Mouse (Mus musculus) forebrain, embryonic 11.5 days (tissue): ENCODE measurements at regions not wholly inside any gene's neighbourhood (a gene's known extent, or its start where the extent isn't known, plus 50 kb on each side); places are given as distances from the start of the nearest gene placed in this dataset.

Experiments used
- ATAC-seq: fragments of 200-750 bp; cut with Nextera tagmentation; replicated peaks from 2 replicates; pipeline ENCODE4 v1.8.0; 2017; ENCODE audit warnings: moderate TSS enrichment; ENCODE audit not compliant: low FRiP score
- DNase-seq: peaks from one replicate; pipeline ENCODE4 v3.0.0-alpha.2; 2017; ENCODE audit warnings: low spot score
- H3K27ac ChIP-seq: fragments of 300-500 bp; sonication (generic); 2 replicates; pipeline ENCODE4 v1.5.1; 2014; ENCODE audit warnings: low read depth, low read length
- H3K27me3 ChIP-seq: fragments of 300-500 bp; sonication (generic); 2 replicates; pipeline ENCODE4 v1.6.1; 2014; ENCODE audit warnings: mild to moderate bottlenecking, low read length, mixed read lengths; ENCODE audit not compliant: control insufficient read depth, insufficient read depth
- H3K36me3 ChIP-seq: fragments of 300-500 bp; sonication (generic); 2 replicates; pipeline ENCODE4 v1.6.1; 2014; ENCODE audit warnings: mild to moderate bottlenecking, low read length, moderate library complexity, mixed read lengths; ENCODE audit not compliant: control insufficient read depth, insufficient read depth
- H3K4me1 ChIP-seq: fragments of 300-500 bp; sonication (generic); replicated peaks from 2 replicates; pipeline ENCODE4 v1.6.1; 2014; ENCODE audit warnings: low read length, mixed read lengths; ENCODE audit not compliant: control insufficient read depth, insufficient read depth
- H3K4me2 ChIP-seq: fragments of 300-500 bp; sonication (generic); 2 replicates; pipeline ENCODE4 v1.6.1; 2014; ENCODE audit warnings: low read depth, mild to moderate bottlenecking, low read length, moderate library complexity, mixed read lengths; ENCODE audit not compliant: severe bottlenecking
- H3K4me3 ChIP-seq: fragments of 300-500 bp; sonication (generic); 2 replicates; pipeline ENCODE4 v1.5.1; 2014; ENCODE audit warnings: low read depth, low read length
- H3K9ac ChIP-seq: fragments of 300-500 bp; sonication (generic); 2 replicates; pipeline ENCODE4 v1.6.1; 2014; ENCODE audit warnings: low read length
- H3K9me3 ChIP-seq: fragments of 300-500 bp; sonication (generic); 2 replicates; pipeline ENCODE4 v1.6.1; 2016; ENCODE audit warnings: low read length, mixed read lengths; ENCODE audit not compliant: control insufficient read depth
- WGBS: fragments of 180-500 bp; shearing (Covaris S2); extraction: QIAGEN DNeasy Blood & Tissue Kit; methylation state at CpG from one replicate; pipeline ENCODE4 v1.1.7; 2014; 5-methylcytosine and 5-hydroxymethylcytosine counted together

DNA sequence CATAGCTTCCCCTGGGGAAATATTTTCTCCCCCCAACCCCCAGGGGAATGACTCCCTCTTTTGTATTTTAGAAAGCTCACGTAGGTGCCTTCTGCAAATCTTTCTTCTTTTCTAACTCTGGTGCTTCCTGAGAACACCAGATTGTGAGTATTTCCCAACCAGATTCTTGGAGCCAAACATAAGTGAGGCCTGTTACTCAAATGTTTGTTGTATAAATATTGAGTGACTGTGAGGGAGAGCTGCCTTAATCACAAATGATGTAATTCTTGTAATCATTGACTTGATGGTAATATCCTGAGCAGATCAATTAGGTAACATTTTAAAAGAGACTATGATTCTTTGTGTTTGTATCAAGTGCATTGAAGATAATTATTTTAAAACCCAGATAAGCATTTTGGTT lies 137.1 kb upstream of the Marcks start:
- Histone ChIP-seq H3K4me1 (no peaks in the 10 kb centered on the region), H3K27me3 (no peaks in the 10 kb centered on the region), H3K27ac (no peak overlapping the region), H3K36me3 (no peaks in the 10 kb centered on the region), H3K9ac (no peak overlapping the region), H3K4me3 (no peak overlapping the region), H3K4me2 (no peak overlapping the region), H3K9me3 (no peaks in the 10 kb centered on the region)
- WGBS = 92% methylated on average over 1 of the region's 1 CpGs
- DNase-seq (no peak), ATAC-seq (no peak)

DNA sequence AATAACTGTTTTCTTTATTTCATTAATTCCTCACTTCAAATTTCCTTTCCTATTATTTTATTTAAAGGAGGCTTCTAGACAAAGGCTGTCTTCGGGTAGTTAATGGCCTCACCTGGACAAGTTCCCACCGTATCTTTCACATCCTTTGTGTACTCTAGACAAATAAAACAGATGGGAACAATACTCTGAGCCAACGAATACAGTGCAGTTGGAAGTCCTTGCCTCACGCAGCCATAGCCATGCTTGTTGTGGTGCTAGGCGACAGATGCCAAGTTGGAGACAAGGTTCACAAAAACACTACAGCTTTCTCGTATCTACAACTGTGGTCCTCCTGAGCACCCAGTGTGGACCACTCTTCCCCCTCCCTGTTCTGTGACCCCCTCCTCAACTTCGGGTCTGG lies 136.6 kb upstream of the Marcks start:
- Histone ChIP-seq H3K4me3 (no peak overlapping the region), H3K9me3 (no peaks in the 10 kb centered on the region), H3K36me3 (no peaks in the 10 kb centered on the region), H3K9ac (no peak overlapping the region), H3K4me1 (no peaks in the 10 kb centered on the region), H3K27me3 (no peaks in the 10 kb centered on the region), H3K27ac (no peak overlapping the region), H3K4me2 (no peak overlapping the region)
- no peak for ATAC-seq
- WGBS = 84% methylated on average over 7 of the region's 7 CpGs
- DNase-seq = no peak

GRCm38 (mm10) chr10:37271967-37272366 lies 133.2 kb upstream of the Marcks start:
- no peak overlapping the region for H3K4me3 ChIP-seq
- H3K9me3 ChIP-seq = no peaks in the 10 kb centered on the region
- H3K9ac ChIP-seq = no peak overlapping the region
- H3K36me3 ChIP-seq = no peaks in the 10 kb centered on the region
- ATAC-seq (no peak), DNase-seq (no peak)
- H3K27ac ChIP-seq = no peak overlapping the region
- H3K4me2 ChIP-seq = no peak overlapping the region
- H3K4me1 ChIP-seq = no peaks in the 10 kb centered on the region
- H3K27me3 ChIP-seq = no peaks in the 10 kb centered on the region
- 68% methylated on average over 1 of the region's 1 CpGs for WGBS

- no peak for ATAC-seq
- WGBS = 94% methylated on average over 10 of the region's 10 CpGs
Measured at GRCm38 (mm10) chr10:37270236-37271000, 131.7 kb upstream of the Marcks start.

DNA sequence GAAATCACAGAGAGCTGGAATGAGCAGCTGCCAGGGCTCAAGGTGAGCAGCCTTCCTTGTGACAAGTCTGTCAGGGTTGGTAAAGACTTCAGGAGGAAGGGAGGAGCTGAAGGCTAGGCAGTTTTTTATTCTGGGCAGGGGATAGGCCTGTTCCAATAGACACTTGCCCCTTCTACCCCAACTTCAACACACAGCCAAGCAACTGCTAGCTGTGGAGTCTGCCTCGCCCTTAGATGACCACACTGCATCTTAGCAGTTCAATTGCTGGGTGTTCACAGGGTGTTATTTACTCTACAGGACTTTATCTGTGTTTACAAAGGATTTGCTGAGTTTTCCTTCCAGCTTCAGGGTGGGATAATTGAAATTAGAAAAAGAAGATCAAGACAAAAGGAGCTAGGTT lies 128.2 kb upstream of the Marcks start:
- ATAC-seq (no peak), DNase-seq (no peak)
- 69% methylated on average over 1 of the region's 1 CpGs for WGBS
- Histone ChIP-seq H3K9me3 (no peaks in the 10 kb centered on the region), H3K36me3 (no peaks in the 10 kb centered on the region), H3K27me3 (no peaks in the 10 kb centered on the region), H3K4me3 (no peak overlapping the region), H3K4me1 (no peaks in the 10 kb centered on the region), H3K4me2 (no peak overlapping the region), H3K27ac (no peak overlapping the region), H3K9ac (no peak overlapping the region)

More at GRCm38 (mm10) chr10:37270236-37271000, 131.7 kb upstream of the Marcks start:
- Histone ChIP-seq H3K36me3 (no peaks in the 10 kb centered on the region), H3K4me2 (no peak overlapping the region), H3K4me3 (no peak overlapping the region), H3K4me1 (no peaks in the 10 kb centered on the region), H3K27me3 (no peaks in the 10 kb centered on the region), H3K9me3 (no peaks in the 10 kb centered on the region), H3K9ac (no peak overlapping the region), H3K27ac (no peak overlapping the region)
- DNase-seq = no peak

- ATAC-seq = no peak
- no peak overlapping the region for H3K4me3 ChIP-seq
- no peak overlapping the region for H3K4me2 ChIP-seq
- H3K4me1 ChIP-seq = no peaks in the 10 kb centered on the region
- no peak overlapping the region for H3K27ac ChIP-seq
- WGBS = 89% methylated on average over 8 of the region's 8 CpGs
- H3K27me3 ChIP-seq = no peaks in the 10 kb centered on the region
- no peak overlapping the region for H3K9ac ChIP-seq
- H3K9me3 ChIP-seq = no peaks in the 10 kb centered on the region
- H3K36me3 ChIP-seq = no peaks in the 10 kb centered on the region
- no peak for DNase-seq
Measured at GRCm38 (mm10) chr10:37260791-37261488, 122.2 kb upstream of the Marcks start.

DNA sequence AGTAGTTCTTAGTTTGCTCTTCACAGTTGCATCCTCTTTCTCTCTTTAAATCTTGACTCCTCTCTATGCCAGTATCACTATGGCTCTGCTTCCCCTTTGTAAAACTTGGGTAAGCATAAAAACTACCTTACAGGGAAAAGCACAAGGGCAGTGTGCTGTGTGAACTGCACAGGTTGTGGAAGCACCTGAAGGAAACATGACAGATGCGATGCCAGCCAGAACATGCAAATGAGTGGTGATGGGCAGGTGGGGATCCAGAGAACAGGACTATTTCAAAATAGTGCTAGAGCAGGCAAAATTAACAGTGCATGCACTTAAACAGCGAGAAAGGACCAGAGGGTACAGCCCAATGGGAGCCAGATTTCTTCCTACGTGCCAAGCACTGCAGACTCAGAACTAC lies 120.5 kb upstream of the Marcks start:
- WGBS = 95% methylated on average over 3 of the region's 3 CpGs
- no peaks in the 10 kb centered on the region for H3K36me3 ChIP-seq
- H3K27me3 ChIP-seq = no peaks in the 10 kb centered on the region
- no peak overlapping the region for H3K27ac ChIP-seq
- ATAC-seq (no peak), DNase-seq (no peak)
- no peaks in the 10 kb centered on the region for H3K9me3 ChIP-seq
- no peak overlapping the region for H3K4me2 ChIP-seq
- H3K4me1 ChIP-seq = no peaks in the 10 kb centered on the region
- no peak overlapping the region for H3K4me3 ChIP-seq
- H3K9ac ChIP-seq = no peak overlapping the region

- ATAC-seq = no peak
- no peak overlapping the region for H3K4me2 ChIP-seq
- 84% methylated on average over 6 of the region's 6 CpGs for WGBS
Measured at GRCm38 (mm10) chr10:37257544-37257943, 118.8 kb upstream of the Marcks start.

More at GRCm38 (mm10) chr10:37257544-37257943, 118.8 kb upstream of the Marcks start:
- no peaks in the 10 kb centered on the region for H3K4me1 ChIP-seq
- H3K9me3 ChIP-seq = no peaks in the 10 kb centered on the region
- no peak overlapping the region for H3K27ac ChIP-seq
- no peak overlapping the region for H3K9ac ChIP-seq
- H3K36me3 ChIP-seq = no peaks in the 10 kb centered on the region
- H3K4me3 ChIP-seq = no peak overlapping the region
- DNase-seq = no peak
- H3K27me3 ChIP-seq = no peaks in the 10 kb centered on the region
